Mouse (Mus musculus) G1E (cell line): ENCODE measurements around the gene Dapk1.

Experiments
- CTCF ChIP-seq: IDR thresholded peaks from 2 replicates; pipeline ENCODE4 v1.5.1; 2012; ENCODE audit warnings: low read depth, low read length, inconsistent platforms, mixed read lengths
- GATA1 ChIP-seq: IDR thresholded peaks from 2 replicates; pipeline ENCODE4 v1.6.1; 2012; ENCODE audit warnings: borderline replicate concordance, low read length, inconsistent platforms, mixed read lengths
- GATA2 ChIP-seq: IDR thresholded peaks from 2 replicates; pipeline ENCODE4 v1.6.1; 2012; ENCODE audit warnings: low read depth, low read length, inconsistent platforms, borderline replicate concordance

DNA sequence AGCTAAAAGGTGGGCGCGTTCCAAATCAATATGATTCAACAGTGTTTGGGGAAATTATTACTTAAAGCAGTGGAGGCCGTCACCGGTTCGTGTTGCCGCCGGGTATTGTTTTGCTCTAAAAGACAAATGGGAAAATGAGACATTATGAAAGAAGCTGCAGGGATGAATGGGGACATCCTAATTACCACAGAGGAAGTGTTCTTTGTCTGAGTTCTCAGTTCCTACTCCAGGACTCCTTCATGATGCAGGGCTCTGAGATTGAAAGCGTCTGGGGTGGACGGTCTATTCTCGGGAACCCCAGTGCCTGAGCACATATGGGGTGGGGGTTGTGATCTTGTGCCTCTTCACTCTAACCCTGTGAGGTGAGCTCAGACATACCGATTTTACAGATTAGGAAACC, 48.3 kb downstream of the Dapk1 start:
- TF ChIP-seq CTCF (no peak), GATA2 (no peak), GATA1 (no peak)
